Mouse (Mus musculus): Measurements from ENCODE around the gene 6430548M08Rik. TPM values are rescaled to one million over a fixed set of nuclear protein-coding genes. Genes with fewer than 3 reads are reported as not detected.

The 6430548M08Rik gene
- polyA plus RNA-seq, 1 experiment from 2014 or later = 2.2 TPM

- Histone ChIP-seq H3K9me3 (replicated peaks) (no peaks in the 10 kb centered on the region), H3K27me3 (ENCODE audit: low read depth, poor library complexity, severe bottlenecking) (peaks cover 68% of the 10 kb centered on the region), H3K27ac (no peak overlapping the region), H3K36me3 (no peaks in the 10 kb centered on the region), H3K4me1 (peaks cover 20% of the 10 kb centered on the region), H3K4me3 (no peak overlapping the region)
- WGBS = 90% methylated on average over 5 of the region's 5 CpGs
- no peak for DNase-seq (ENCODE audit: low spot score)
Observed at GRCm38 (mm10) chr8:120162404-120162752, 48.4 kb downstream of the 6430548M08Rik start.

GRCm38 (mm10) chr8:120163376-120163775 is 49.4 kb downstream of the 6430548M08Rik start:
- Histone ChIP-seq H3K27me3 (ENCODE audit: low read depth, poor library complexity, severe bottlenecking) (peaks cover 76% of the 10 kb centered on the region), H3K27ac (0 out of 2 replicates have a peak overlapping the region, but pooled peaks have one; percentile 14), H3K4me3 (no peak overlapping the region), H3K4me1 (peaks cover 28% of the 10 kb centered on the region), H3K9me3 (replicated peaks) (no peaks in the 10 kb centered on the region), H3K36me3 (no peaks in the 10 kb centered on the region)
- 71% methylated on average over 8 of the region's 8 CpGs for WGBS
- no peak for DNase-seq (ENCODE audit: low spot score)

DNA sequence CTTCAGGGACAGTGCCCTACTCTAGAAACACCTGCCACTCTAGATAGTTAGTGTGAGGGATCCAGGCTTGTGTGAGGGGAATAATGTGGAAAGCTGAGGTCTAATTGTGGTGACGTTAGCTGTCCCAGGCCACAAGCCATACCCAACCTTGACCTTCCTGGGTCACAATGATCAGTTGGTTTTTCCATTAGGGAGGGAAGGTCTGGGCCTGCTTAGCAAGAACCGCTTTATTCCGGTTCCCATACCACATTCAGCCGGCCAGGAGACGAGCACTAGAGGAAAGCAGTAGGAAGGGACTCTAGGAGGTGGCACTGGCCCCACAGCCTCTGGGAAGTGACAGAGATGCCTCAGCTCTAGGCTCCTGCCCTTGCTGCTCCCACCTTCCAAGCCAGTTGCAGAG is 50.1 kb downstream of the 6430548M08Rik start:
- H3K36me3 ChIP-seq = no peaks in the 10 kb centered on the region
- DNase-seq (ENCODE audit: low spot score) = no peak
- H3K9me3 ChIP-seq (replicated peaks) = no peaks in the 10 kb centered on the region
- H3K4me3 ChIP-seq = no peak overlapping the region
- WGBS = 83% methylated on average over 5 of the region's 5 CpGs
- H3K4me1 ChIP-seq = peaks cover 34% of the 10 kb centered on the region
- H3K27me3 ChIP-seq (ENCODE audit: low read depth, poor library complexity, severe bottlenecking) = peaks cover 81% of the 10 kb centered on the region
- H3K27ac ChIP-seq = peak overlapping the region; percentile 14

GRCm38 (mm10) chr8:120167136-120167535 is 53.2 kb downstream of the 6430548M08Rik start:
- DNase-seq (ENCODE audit: low spot score) = no peak

GRCm38 (mm10) chr8:120167821-120168220 is 53.9 kb downstream of the 6430548M08Rik start:
- 38% methylated on average over 5 of the region's 5 CpGs for WGBS
- no peak overlapping the region for H3K4me3 ChIP-seq
- H3K27ac ChIP-seq = 0 out of 2 replicates have a peak overlapping the region, but pooled peaks have one; percentile 11

More at GRCm38 (mm10) chr8:120167136-120167535, 53.2 kb downstream of the 6430548M08Rik start:
- WGBS = 83% methylated on average over 8 of the region's 8 CpGs
- Histone ChIP-seq H3K4me3 (no peak overlapping the region), H3K36me3 (no peaks in the 10 kb centered on the region), H3K27ac (0 out of 2 replicates have a peak overlapping the region, but pooled peaks have one; percentile 15), H3K27me3 (ENCODE audit: low read depth, poor library complexity, severe bottlenecking) (peaks cover 61% of the 10 kb centered on the region), H3K9me3 (replicated peaks) (no peaks in the 10 kb centered on the region), H3K4me1 (peaks cover 29% of the 10 kb centered on the region)

GRCm38 (mm10) chr8:120169119-120169518 is 55.2 kb downstream of the 6430548M08Rik start:
- DNase-seq (ENCODE audit: low spot score) = no peak
- H3K9me3 ChIP-seq (replicated peaks) = no peaks in the 10 kb centered on the region
- WGBS = 65% methylated on average over 8 of the region's 8 CpGs
- peaks cover 26% of the 10 kb centered on the region for H3K4me1 ChIP-seq
- no peaks in the 10 kb centered on the region for H3K36me3 ChIP-seq
- no peak overlapping the region for H3K27ac ChIP-seq
- H3K27me3 ChIP-seq (ENCODE audit: low read depth, poor library complexity, severe bottlenecking) = peaks cover 71% of the 10 kb centered on the region
- no peak overlapping the region for H3K4me3 ChIP-seq

More at GRCm38 (mm10) chr8:120167821-120168220, 53.9 kb downstream of the 6430548M08Rik start:
- peaks cover 62% of the 10 kb centered on the region for H3K27me3 ChIP-seq (ENCODE audit: low read depth, poor library complexity, severe bottlenecking)
- H3K9me3 ChIP-seq (replicated peaks) = no peaks in the 10 kb centered on the region
- no peak for DNase-seq (ENCODE audit: low spot score)
- H3K36me3 ChIP-seq = no peaks in the 10 kb centered on the region
- H3K4me1 ChIP-seq = peaks cover 30% of the 10 kb centered on the region

DNA sequence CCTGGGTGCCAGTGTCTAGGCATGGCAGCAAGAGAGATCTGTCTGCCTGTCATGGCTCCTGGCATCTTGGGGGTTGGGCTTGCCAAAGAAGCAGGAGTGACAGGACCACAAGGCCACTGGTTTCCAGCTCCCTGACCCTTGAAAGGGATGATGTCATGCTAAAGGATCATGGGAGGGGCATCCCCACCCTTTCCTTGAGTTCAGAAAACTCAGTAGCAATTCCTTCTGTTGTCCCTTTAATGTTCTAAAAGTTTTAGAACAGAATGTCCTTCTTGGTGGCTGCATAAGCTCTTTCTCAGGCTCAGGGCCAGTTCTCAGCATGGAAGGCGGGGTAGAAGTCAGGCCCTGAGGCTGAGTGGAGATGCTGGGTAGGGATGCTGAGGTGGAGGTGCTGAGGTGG is 59.2 kb downstream of the 6430548M08Rik start:
- Histone ChIP-seq H3K9me3 (replicated peaks) (no peaks in the 10 kb centered on the region), H3K4me1 (peaks cover 45% of the 10 kb centered on the region), H3K27ac (no peak overlapping the region), H3K4me3 (no peak overlapping the region), H3K27me3 (ENCODE audit: low read depth, poor library complexity, severe bottlenecking) (peaks cover 69% of the 10 kb centered on the region), H3K36me3 (no peaks in the 10 kb centered on the region)
- 71% methylated on average over 1 of the region's 1 CpGs for WGBS
- DNase-seq (ENCODE audit: low spot score) = no peak

GRCm38 (mm10) chr8:120174606-120175005 is 60.7 kb downstream of the 6430548M08Rik start:
- Histone ChIP-seq H3K36me3 (no peaks in the 10 kb centered on the region), H3K4me1 (peaks cover 46% of the 10 kb centered on the region)
- WGBS = 47% methylated on average over 18 of the region's 18 CpGs

GRCm38 (mm10) chr8:120176605-120177004 is 62.7 kb downstream of the 6430548M08Rik start:
- Histone ChIP-seq H3K4me1 (peaks cover 58% of the 10 kb centered on the region), H3K9me3 (replicated peaks) (no peaks in the 10 kb centered on the region), H3K27me3 (ENCODE audit: low read depth, poor library complexity, severe bottlenecking) (peaks cover 65% of the 10 kb centered on the region), H3K27ac (peak overlapping the region; percentile 84; the same call in 1 of the 2 replicates), H3K4me3 (peak overlapping the region; percentile 49), H3K36me3 (no peaks in the 10 kb centered on the region)
- WGBS = 13% methylated on average over 4 of the region's 4 CpGs
- no peak for DNase-seq (ENCODE audit: low spot score)

More at GRCm38 (mm10) chr8:120174606-120175005, 60.7 kb downstream of the 6430548M08Rik start:
- H3K27me3 ChIP-seq (ENCODE audit: low read depth, poor library complexity, severe bottlenecking) = peaks cover 62% of the 10 kb centered on the region
- no peak overlapping the region for H3K4me3 ChIP-seq
- DNase-seq (ENCODE audit: low spot score) = no peak
- no peaks in the 10 kb centered on the region for H3K9me3 ChIP-seq (replicated peaks)
- H3K27ac ChIP-seq = no peak overlapping the region

DNA sequence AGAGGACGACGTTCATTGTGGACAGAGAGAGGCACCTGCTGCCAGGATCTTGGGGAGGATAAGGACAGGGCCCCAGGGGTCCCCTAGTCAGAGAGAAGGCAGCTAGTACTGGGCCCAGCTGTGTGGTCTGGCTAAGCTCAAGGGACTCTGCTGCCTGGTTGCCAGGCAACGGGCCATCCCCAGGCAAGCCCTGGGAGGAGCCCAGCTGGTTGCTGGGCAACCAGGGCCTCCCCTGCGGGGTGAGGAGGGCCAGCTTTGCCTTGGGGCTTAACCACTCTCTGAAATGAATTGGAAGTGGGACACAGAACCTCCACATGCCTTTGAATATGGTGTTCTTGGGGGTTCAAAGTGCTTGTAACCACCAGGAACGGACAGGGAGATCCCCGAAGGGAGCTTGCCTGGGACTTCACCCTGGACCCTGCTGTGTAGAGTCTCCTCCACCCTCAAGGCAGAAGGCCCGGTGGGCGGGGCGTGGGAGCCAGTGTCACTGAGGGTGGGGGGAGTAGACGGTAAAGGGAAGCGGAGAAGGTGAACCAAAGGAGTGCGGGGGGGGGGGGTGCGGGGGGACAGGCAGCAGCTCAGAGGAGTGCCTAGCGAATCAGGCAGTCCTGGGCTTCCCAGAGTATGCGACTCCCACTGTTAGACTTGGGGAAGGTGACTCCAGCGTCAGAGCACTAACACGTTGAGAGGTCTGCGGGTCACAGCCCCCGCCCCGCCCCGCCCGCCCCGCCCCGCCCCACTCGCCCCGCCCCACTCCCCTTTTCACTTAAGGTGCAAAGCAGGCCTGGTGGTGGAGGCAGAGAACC is 63.6 kb downstream of the 6430548M08Rik start, which contains the start of gene Fam92b:
Gene Fam92b (minus strand): TSS at position 149 of the 806 bp plus-strand sequence.
- WGBS = under 1% methylated on average over 26 of the region's 26 CpGs
- peaks cover 62% of the 10 kb centered on the region for H3K27me3 ChIP-seq (ENCODE audit: low read depth, poor library complexity, severe bottlenecking)
- peak within 1 kb of the TSS; percentile 49 for H3K4me3 ChIP-seq
- no peaks in the 10 kb centered on the region for H3K36me3 ChIP-seq
- peak; percentile 89 for DNase-seq (ENCODE audit: low spot score)
- H3K27ac ChIP-seq = peak within 1 kb of the TSS; percentile 84
- no peaks in the 10 kb centered on the region for H3K9me3 ChIP-seq (replicated peaks)
- H3K4me1 ChIP-seq = peaks cover 55% of the 10 kb centered on the region

GRCm38 (mm10) chr8:120178124-120178514 is 64.2 kb downstream of the 6430548M08Rik start:
- Histone ChIP-seq H3K4me1 (peaks cover 55% of the 10 kb centered on the region), H3K9me3 (replicated peaks) (no peaks in the 10 kb centered on the region), H3K27me3 (ENCODE audit: low read depth, poor library complexity, severe bottlenecking) (peaks cover 56% of the 10 kb centered on the region), H3K27ac (peak overlapping the region; percentile 84), H3K4me3 (peak overlapping the region; percentile 49), H3K36me3 (no peaks in the 10 kb centered on the region)
- no peak for DNase-seq (ENCODE audit: low spot score)
- 5% methylated on average over 10 of the region's 10 CpGs for WGBS

GRCm38 (mm10) chr8:120179027-120179431 is 65.1 kb downstream of the 6430548M08Rik start:
- DNase-seq (ENCODE audit: low spot score) = peak; percentile 99
- no peaks in the 10 kb centered on the region for H3K9me3 ChIP-seq (replicated peaks)
- H3K27ac ChIP-seq = peak overlapping the region; percentile 50; the same call in 1 of the 2 replicates
- H3K36me3 ChIP-seq = no peaks in the 10 kb centered on the region
- under 1% methylated on average over 10 of the region's 10 CpGs for WGBS
- peaks cover 58% of the 10 kb centered on the region for H3K4me1 ChIP-seq
- peaks cover 47% of the 10 kb centered on the region for H3K27me3 ChIP-seq (ENCODE audit: low read depth, poor library complexity, severe bottlenecking)
- H3K4me3 ChIP-seq = peak overlapping the region; percentile 29

DNA sequence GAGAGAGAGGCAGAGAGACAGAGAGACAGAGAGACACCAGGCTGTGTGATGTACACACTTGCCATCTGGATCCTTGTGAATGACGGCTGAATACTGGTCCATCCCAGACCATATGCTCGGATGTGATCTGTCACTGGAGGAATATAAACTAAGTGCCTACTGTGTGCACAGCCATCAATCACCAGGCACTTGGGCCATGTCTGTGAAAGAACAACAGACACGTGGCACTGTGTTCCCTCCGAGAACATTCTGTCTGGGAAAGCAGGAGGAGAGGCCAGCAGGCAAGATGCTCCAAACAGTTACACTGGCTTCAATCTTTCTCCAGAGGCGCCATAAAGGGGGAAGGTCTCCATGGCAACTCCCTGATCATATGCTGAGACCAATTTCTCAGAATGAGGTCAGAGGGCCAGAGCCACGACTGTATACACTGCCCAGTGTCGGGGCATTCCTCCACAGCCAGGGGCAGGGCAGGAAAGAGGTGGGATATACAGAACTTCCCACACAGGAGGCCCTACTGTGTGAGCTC is 66.6 kb downstream of the 6430548M08Rik start:
- H3K9me3 ChIP-seq (replicated peaks) = no peaks in the 10 kb centered on the region
- no peaks in the 10 kb centered on the region for H3K36me3 ChIP-seq
- H3K4me3 ChIP-seq = no peak overlapping the region
- 50% methylated on average over 7 of the region's 7 CpGs for WGBS
- H3K4me1 ChIP-seq = peaks cover 69% of the 10 kb centered on the region
- H3K27me3 ChIP-seq (ENCODE audit: low read depth, poor library complexity, severe bottlenecking) = peaks cover 32% of the 10 kb centered on the region
- H3K27ac ChIP-seq = peak overlapping the region; percentile 32
- no peak for DNase-seq (ENCODE audit: low spot score)
